Mouse (Mus musculus): ENCODE results near the gene Gstm7. TPM values are rescaled to one million over a fixed set of nuclear protein-coding genes. Genes with fewer than 3 reads are reported as not detected.
"Not testable (repeated sequence)": the region's sequence is repeated elsewhere in the genome, so short reads cannot be mapped to it uniquely, and the experiment has no call there.

Gene Gstm7
- not detected in 2 replicates for polyA plus RNA-seq (2012; ENCODE audit: insufficient read depth, insufficient read length, low replicate concordance, missing spikeins)

- no peak for TF ChIP-seq POLR2A (IDR thresholded peaks at IDR 0.05; ENCODE audit: insufficient read depth, low read depth, low read length)
- no peak for TF ChIP-seq CTCF (IDR thresholded peaks at IDR 0.05; ENCODE audit: insufficient read depth, low read depth, low read length)
- Histone ChIP-seq H3K27ac (ENCODE audit: insufficient read depth, low read depth, low read length) (peak within 1 kb of the TSS; percentile 76), H3K4me3 (ENCODE audit: insufficient read depth, low read depth, low read length) (peak within 1 kb of the TSS; percentile 33), H3K4me1 (ENCODE audit: control insufficient read depth, insufficient read depth, low read length) (peaks cover 49% of the 10 kb centered on the region)
- 9% methylated on average over 10 of the region's 10 CpGs for WGBS
These were observed at the start of gene Gstm7 for GRCm38 (mm10) chr3:107931670-107932069. TSS of gene Gstm7 (minus strand) at chr3:107931817.

- Histone ChIP-seq H3K4me3 (ENCODE audit: insufficient read depth, low read depth, low read length) (no peak overlapping the region), H3K27ac (ENCODE audit: insufficient read depth, low read depth, low read length) (no peak overlapping the region), H3K4me1 (ENCODE audit: control insufficient read depth, insufficient read depth, low read length) (no peaks in the 10 kb centered on the region)
- TF ChIP-seq CTCF (IDR thresholded peaks at IDR 0.05; ENCODE audit: insufficient read depth, low read depth, low read length) (no peak), POLR2A (IDR thresholded peaks at IDR 0.05; ENCODE audit: insufficient read depth, low read depth, low read length) (no peak)
- WGBS, result 75% methylated on average over 3 of the region's 3 CpGs
These were observed 49.6 kb upstream of the Gstm7 start for GRCm38 (mm10) chr3:107981261-107981660.

- WGBS, result 83% methylated on average over 3 of the region's 3 CpGs
- H3K27ac ChIP-seq (ENCODE audit: insufficient read depth, low read depth, low read length), result no peak overlapping the region
- H3K4me3 ChIP-seq (ENCODE audit: insufficient read depth, low read depth, low read length), result no peak overlapping the region
- H3K4me1 ChIP-seq (ENCODE audit: control insufficient read depth, insufficient read depth, low read length), result no peaks in the 10 kb centered on the region
- TF ChIP-seq CTCF (IDR thresholded peaks at IDR 0.05; ENCODE audit: insufficient read depth, low read depth, low read length) (no peak), POLR2A (IDR thresholded peaks at IDR 0.05; ENCODE audit: insufficient read depth, low read depth, low read length) (no peak)
These were observed 46.1 kb upstream of the Gstm7 start for GRCm38 (mm10) chr3:107977691-107978090.

- Histone ChIP-seq H3K27ac (ENCODE audit: insufficient read depth, low read depth, low read length) (no peak overlapping the region), H3K4me3 (ENCODE audit: insufficient read depth, low read depth, low read length) (no peak overlapping the region), H3K4me1 (ENCODE audit: control insufficient read depth, insufficient read depth, low read length) (no peaks in the 10 kb centered on the region)
- WGBS, result 97% methylated on average over 1 of the region's 1 CpGs
- TF ChIP-seq CTCF (IDR thresholded peaks at IDR 0.05; ENCODE audit: insufficient read depth, low read depth, low read length), result no peak
- no peak for TF ChIP-seq POLR2A (IDR thresholded peaks at IDR 0.05; ENCODE audit: insufficient read depth, low read depth, low read length)
These were observed 42.6 kb upstream of the Gstm7 start for GRCm38 (mm10) chr3:107974237-107974636.

GRCm38 (mm10) chr3:107972070-107972469 lies 40.5 kb upstream of the Gstm7 start:
- 92% methylated on average over 3 of the region's 3 CpGs for WGBS
- H3K4me3 ChIP-seq (ENCODE audit: insufficient read depth, low read depth, low read length), result no peak overlapping the region
- TF ChIP-seq CTCF (IDR thresholded peaks at IDR 0.05; ENCODE audit: insufficient read depth, low read depth, low read length) (no peak), POLR2A (IDR thresholded peaks at IDR 0.05; ENCODE audit: insufficient read depth, low read depth, low read length) (no peak)
- H3K27ac ChIP-seq (ENCODE audit: insufficient read depth, low read depth, low read length), result no peak overlapping the region
- 0 out of 2 replicates have a peak, but pooled peaks cover 3% of the 10 kb centered on the region for H3K4me1 ChIP-seq (ENCODE audit: control insufficient read depth, insufficient read depth, low read length)

GRCm38 (mm10) chr3:107971101-107971500 lies 39.5 kb upstream of the Gstm7 start:
- H3K4me1 ChIP-seq (ENCODE audit: control insufficient read depth, insufficient read depth, low read length); H3K4me3 ChIP-seq (ENCODE audit: insufficient read depth, low read depth, low read length); H3K27ac ChIP-seq (ENCODE audit: insufficient read depth, low read depth, low read length): not testable (repeated sequence)
- WGBS, result 64% methylated on average over 3 of the region's 3 CpGs

- TF ChIP-seq POLR2A (IDR thresholded peaks at IDR 0.05; ENCODE audit: insufficient read depth, low read depth, low read length) (no peak), CTCF (IDR thresholded peaks at IDR 0.05; ENCODE audit: insufficient read depth, low read depth, low read length) (no peak)
- Histone ChIP-seq H3K4me3 (ENCODE audit: insufficient read depth, low read depth, low read length) (no peak within 1 kb of the TSS), H3K4me1 (ENCODE audit: control insufficient read depth, insufficient read depth, low read length) (peaks cover 7% of the 10 kb centered on the region), H3K27ac (ENCODE audit: insufficient read depth, low read depth, low read length) (no peak within 1 kb of the TSS)
- WGBS, result 65% methylated on average over 13 of the region's 13 CpGs
These were observed 37.2 kb upstream of the Gstm7 start, which contains the start of gene Gstm3 for GRCm38 (mm10) chr3:107968724-107969395. TSS of gene Gstm3 (minus strand) at chr3:107969283.

- TF ChIP-seq CTCF (IDR thresholded peaks at IDR 0.05; ENCODE audit: insufficient read depth, low read depth, low read length) (no peak), POLR2A (IDR thresholded peaks at IDR 0.05; ENCODE audit: insufficient read depth, low read depth, low read length) (no peak)
- peaks cover 7% of the 10 kb centered on the region for H3K4me1 ChIP-seq (ENCODE audit: control insufficient read depth, insufficient read depth, low read length)
- H3K27ac ChIP-seq (ENCODE audit: insufficient read depth, low read depth, low read length), result no peak overlapping the region
- no peak overlapping the region for H3K4me3 ChIP-seq (ENCODE audit: insufficient read depth, low read depth, low read length)
- 96% methylated on average over 5 of the region's 5 CpGs for WGBS
These were observed 35.0 kb upstream of the Gstm7 start for GRCm38 (mm10) chr3:107966631-107967030.

GRCm38 (mm10) chr3:107965592-107965991 lies 34.0 kb upstream of the Gstm7 start:
- H3K4me3 ChIP-seq (ENCODE audit: insufficient read depth, low read depth, low read length), result no peak overlapping the region

More at GRCm38 (mm10) chr3:107965592-107965991, 34.0 kb upstream of the Gstm7 start:
- no peak for TF ChIP-seq POLR2A (IDR thresholded peaks at IDR 0.05; ENCODE audit: insufficient read depth, low read depth, low read length)
- no peak for TF ChIP-seq CTCF (IDR thresholded peaks at IDR 0.05; ENCODE audit: insufficient read depth, low read depth, low read length)
- WGBS, result 81% methylated on average over 1 of the region's 1 CpGs
- no peak overlapping the region for H3K27ac ChIP-seq (ENCODE audit: insufficient read depth, low read depth, low read length)
- H3K4me1 ChIP-seq (ENCODE audit: control insufficient read depth, insufficient read depth, low read length), result peaks cover 7% of the 10 kb centered on the region

All from olfactory bulb, adult 2 months (tissue).